Mouse (Mus musculus) liver, embryonic 14.5 days (tissue): ENCODE measurements around the gene Dpep2nb.

Experiments
- CTCF ChIP-seq: IDR thresholded peaks from 2 replicates; pipeline ENCODE4 v1.5.1; 2016; ENCODE audit warnings: antibody characterized with exemption, low read depth, control low read depth
- EP300 ChIP-seq: IDR thresholded peaks from 2 replicates; pipeline ENCODE4 v1.6.1; 2016; ENCODE audit warnings: antibody characterized with exemption, low read depth

DNA sequence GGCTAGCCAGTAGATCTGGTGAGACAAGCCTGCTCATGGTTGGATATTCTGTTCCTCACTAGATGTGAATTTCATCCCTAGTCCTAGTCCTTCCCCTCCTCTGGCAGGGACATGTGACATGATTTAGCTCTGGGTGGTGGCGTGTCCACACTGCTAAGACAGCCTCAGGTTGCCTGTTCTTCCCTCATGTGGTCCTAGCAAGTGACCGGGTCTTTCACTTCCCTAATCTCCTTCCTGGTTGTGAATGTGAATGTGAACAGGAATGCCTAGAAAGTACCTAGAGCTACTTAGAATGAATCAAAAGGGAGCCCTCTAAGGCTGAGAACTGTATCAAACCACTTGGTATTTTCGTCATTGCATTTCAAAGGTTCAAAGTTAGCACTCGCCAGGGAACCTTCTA lies 33.8 kb upstream of the Dpep2nb start:
- TF ChIP-seq CTCF (no peak), EP300 (no peak)
